Mouse (Mus musculus) spleen, adult 2 months (tissue): ENCODE data around the gene Ccdc142.

ENCODE experiments used
- CTCF ChIP-seq: fragments of 200-500 bp; IDR thresholded peaks from 2 replicates; pipeline ENCODE4 v1.5.1; 2011; ENCODE audit warnings: mild to moderate bottlenecking, inconsistent platforms; ENCODE audit not compliant: insufficient read depth, insufficient read length, insufficient replicate concordance; ENCODE audit errors: extremely low read depth
- POLR2A ChIP-seq: fragments of 200-500 bp; IDR thresholded peaks from 2 replicates; pipeline ENCODE4 v1.6.1; 2011; ENCODE audit warnings: low read depth, low read length, inconsistent platforms

DNA sequence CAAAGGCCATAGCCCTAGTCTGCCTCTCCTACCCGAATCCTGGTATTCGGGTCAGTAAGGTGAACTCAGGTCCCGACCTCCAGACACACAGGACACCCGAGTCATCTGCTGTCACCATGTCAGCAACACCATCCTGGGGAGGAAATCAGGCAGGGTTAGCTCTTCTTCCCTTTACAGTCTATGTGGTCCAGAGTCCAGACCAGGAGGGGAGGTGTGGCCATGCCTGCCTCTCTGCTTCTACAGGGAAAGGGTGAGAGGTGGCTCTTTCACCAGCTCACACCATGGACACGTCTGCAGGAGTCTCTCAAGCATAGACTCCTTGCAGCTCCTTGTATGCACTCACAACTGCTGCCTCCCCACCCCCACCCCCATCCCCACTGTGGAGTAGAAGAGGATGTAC, 52.1 kb downstream of the Ccdc142 start:
- no peak for TF ChIP-seq CTCF
- no peak for TF ChIP-seq POLR2A
